Mouse (Mus musculus) kidney, postnatal 0 days (tissue): ENCODE results near the gene Trpm3. TPM values are rescaled to one million over a fixed set of nuclear protein-coding genes. Genes with fewer than 3 reads are reported as not detected.

Experiments
- ATAC-seq: fragments of 200-750 bp; cut with Nextera tagmentation; replicated peaks from 2 replicates; pipeline ENCODE4 v1.8.0; 2017; ENCODE audit warnings: low read depth, moderate number of reproducible peaks, moderate TSS enrichment, moderate library complexity; ENCODE audit not compliant: low FRiP score
- DNase-seq: peaks from one replicate; pipeline ENCODE4 v3.0.0-alpha.2; 2016; ENCODE audit warnings: low spot score
- H3K27ac ChIP-seq: fragments of 300-500 bp; sonication (generic); 2 replicates; pipeline ENCODE4 v1.5.1; 2014; ENCODE audit warnings: mild to moderate bottlenecking
- H3K27me3 ChIP-seq: fragments of 300-500 bp; sonication (generic); 2 replicates; pipeline ENCODE4 v1.6.1; 2014; ENCODE audit warnings: low read length, mixed read lengths; ENCODE audit not compliant: insufficient read depth
- H3K36me3 ChIP-seq: fragments of 300-500 bp; sonication (generic); 2 replicates; pipeline ENCODE4 v1.6.1; 2014; ENCODE audit warnings: low read length, mixed read lengths; ENCODE audit not compliant: insufficient read depth
- H3K4me1 ChIP-seq: fragments of 300-500 bp; sonication (generic); replicated peaks from 2 replicates; pipeline ENCODE4 v1.6.1; 2014; ENCODE audit warnings: antibody characterized with exemption, low read length, mixed read lengths; ENCODE audit not compliant: insufficient read depth
- H3K4me2 ChIP-seq: fragments of 300-500 bp; sonication (generic); 2 replicates; pipeline ENCODE4 v1.6.1; 2014; ENCODE audit warnings: mild to moderate bottlenecking, low read length, moderate library complexity, mixed read lengths
- H3K4me3 ChIP-seq: fragments of 300-500 bp; sonication (generic); replicated peaks from 2 replicates; pipeline ENCODE4 v1.5.1; 2014; ENCODE audit warnings: low read depth, low read length
- H3K9ac ChIP-seq: fragments of 300-500 bp; sonication (generic); 2 replicates; pipeline ENCODE4 v1.6.1; 2014; ENCODE audit warnings: low read depth, low read length
- H3K9me3 ChIP-seq: fragments of 300-500 bp; sonication (generic); replicated peaks from 2 replicates; pipeline ENCODE4 v1.6.1; 2016; ENCODE audit warnings: low read length, inconsistent platforms, mixed read lengths
- CTCF ChIP-seq: IDR thresholded peaks from 2 replicates; pipeline ENCODE4 v1.5.1; 2016; ENCODE audit warnings: antibody characterized with exemption, low read depth, mild to moderate bottlenecking, moderate library complexity
- WGBS: fragments of 180-500 bp; shearing (Covaris S2); extraction: QIAGEN DNeasy Blood & Tissue Kit; methylation state at CpG from one replicate; pipeline ENCODE4 v1.1.7; 2014; 5-methylcytosine and 5-hydroxymethylcytosine counted together
- polyA plus RNA-seq: library from polyadenylated mRNA; unstranded; fragments of >200 nt; fragmentation: Nextera tagmentation; extraction: Ambion mirVana; gene quantifications from 2 replicates; pipeline ENCODE4 v1.2.1, GENCODE M21; 2015

Gene Trpm3
- polyA plus RNA-seq, 1 experiment from 2014 or later: 2.1 TPM

DNA sequence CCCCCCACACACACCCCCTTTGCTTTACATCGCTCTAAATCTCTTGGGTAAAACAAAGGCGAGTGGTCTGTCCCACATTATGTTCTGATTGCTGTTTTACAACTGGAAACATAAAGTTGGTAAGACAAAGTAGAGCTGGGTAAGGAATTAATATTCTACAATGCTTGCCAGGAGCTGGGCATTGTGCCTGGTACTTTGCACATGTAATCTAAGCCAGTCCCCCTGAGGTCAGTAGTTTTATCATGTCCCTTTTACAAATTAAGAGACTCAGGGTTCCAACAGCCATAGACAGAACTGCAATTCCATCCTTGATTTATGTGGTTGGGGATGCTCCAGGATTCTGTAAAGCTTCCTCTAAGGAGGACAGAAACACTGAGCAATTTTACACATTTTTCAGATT lies 591.0 kb downstream of the Trpm3 start:
- no peaks in the 10 kb centered on the region for H3K4me1 ChIP-seq
- no peak overlapping the region for H3K4me2 ChIP-seq
- no peak overlapping the region for H3K27ac ChIP-seq
- peak; percentile 8 for DNase-seq
- H3K36me3 ChIP-seq: no peaks in the 10 kb centered on the region
- ATAC-seq: no peak
- no peaks in the 10 kb centered on the region for H3K9me3 ChIP-seq
- WGBS: 73% methylated on average over 2 of the region's 2 CpGs
- H3K9ac ChIP-seq: no peak overlapping the region
- no peak for TF ChIP-seq CTCF
- H3K27me3 ChIP-seq: no peaks in the 10 kb centered on the region
- no peak overlapping the region for H3K4me3 ChIP-seq

DNA sequence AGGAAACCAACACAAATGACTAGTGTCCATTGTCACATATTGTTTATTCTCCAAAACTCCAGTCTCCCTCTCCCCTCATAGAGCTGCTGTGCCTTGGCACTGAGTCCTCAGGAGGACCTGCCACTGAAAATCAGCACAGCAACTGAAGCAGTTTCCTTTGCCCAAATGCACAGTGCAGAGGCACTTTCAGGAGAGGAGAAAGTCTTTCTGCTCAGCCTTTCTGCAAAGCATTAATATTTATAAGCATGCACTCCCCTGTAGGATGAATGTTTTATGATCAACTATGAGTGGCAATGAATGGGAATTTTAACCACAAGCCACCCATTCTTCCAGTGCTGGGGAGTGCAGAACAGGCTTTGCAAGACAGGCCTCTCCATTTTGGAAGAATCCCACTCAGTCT lies 592.1 kb downstream of the Trpm3 start:
- no peak for TF ChIP-seq CTCF
- Histone ChIP-seq H3K4me3 (no peak overlapping the region), H3K4me1 (no peaks in the 10 kb centered on the region), H3K27me3 (no peaks in the 10 kb centered on the region), H3K27ac (no peak overlapping the region), H3K4me2 (no peak overlapping the region), H3K9ac (no peak overlapping the region), H3K36me3 (no peaks in the 10 kb centered on the region), H3K9me3 (no peaks in the 10 kb centered on the region)
- ATAC-seq (no peak), DNase-seq (no peak)

DNA sequence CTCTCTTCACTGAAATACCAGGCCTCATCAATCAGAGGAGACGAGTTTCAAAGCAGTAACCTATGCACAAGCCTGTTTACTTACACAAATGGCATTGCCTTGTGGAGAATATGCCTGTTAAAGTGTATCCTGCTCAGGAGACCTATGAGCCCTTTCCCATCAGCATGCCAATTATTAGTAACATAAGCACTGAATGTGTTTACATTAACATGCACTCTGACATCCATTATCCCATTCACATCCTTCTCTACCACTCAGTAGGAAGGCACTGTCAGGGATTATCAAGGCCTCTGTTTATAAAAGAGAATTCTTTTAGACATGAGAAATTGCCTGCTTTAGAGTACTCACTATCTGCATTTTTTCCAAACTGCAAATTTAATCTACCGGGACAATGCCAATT lies 598.0 kb downstream of the Trpm3 start:
- H3K9me3 ChIP-seq: no peaks in the 10 kb centered on the region
- DNase-seq: no peak
- H3K9ac ChIP-seq: no peak overlapping the region
- H3K27me3 ChIP-seq: no peaks in the 10 kb centered on the region
- no peak overlapping the region for H3K4me3 ChIP-seq
- H3K36me3 ChIP-seq: no peaks in the 10 kb centered on the region
- no peak overlapping the region for H3K4me2 ChIP-seq
- no peaks in the 10 kb centered on the region for H3K4me1 ChIP-seq
- no peak for ATAC-seq
- no peak overlapping the region for H3K27ac ChIP-seq
- 49% methylated on average over 2 of the region's 2 CpGs for WGBS
- TF ChIP-seq CTCF: no peak

DNA sequence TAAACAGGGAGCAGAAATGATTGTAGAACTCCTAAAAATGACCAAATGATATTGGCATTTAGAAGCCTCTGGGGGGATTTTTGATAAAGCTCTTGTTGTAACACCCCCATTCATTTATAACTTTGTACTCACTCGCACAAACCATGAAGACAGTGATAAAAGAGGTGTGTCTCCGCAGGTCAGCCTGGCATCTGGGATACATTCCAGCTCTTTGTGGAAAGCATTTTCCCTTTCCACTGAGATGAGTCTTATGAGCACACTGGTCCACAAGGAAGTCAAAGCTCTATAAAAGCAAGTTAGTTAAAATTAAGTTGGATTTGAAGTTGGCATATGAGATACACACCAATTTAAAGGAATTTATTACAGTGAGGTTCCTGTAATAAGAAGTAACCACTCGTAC lies 600.4 kb downstream of the Trpm3 start:
- no peak for TF ChIP-seq CTCF
- ATAC-seq (no peak), DNase-seq (no peak)
- Histone ChIP-seq H3K4me3 (no peak overlapping the region), H3K9me3 (no peaks in the 10 kb centered on the region), H3K4me2 (no peak overlapping the region), H3K36me3 (no peaks in the 10 kb centered on the region), H3K9ac (no peak overlapping the region), H3K27ac (no peak overlapping the region), H3K27me3 (no peaks in the 10 kb centered on the region), H3K4me1 (no peaks in the 10 kb centered on the region)
- 81% methylated on average over 3 of the region's 3 CpGs for WGBS

DNA sequence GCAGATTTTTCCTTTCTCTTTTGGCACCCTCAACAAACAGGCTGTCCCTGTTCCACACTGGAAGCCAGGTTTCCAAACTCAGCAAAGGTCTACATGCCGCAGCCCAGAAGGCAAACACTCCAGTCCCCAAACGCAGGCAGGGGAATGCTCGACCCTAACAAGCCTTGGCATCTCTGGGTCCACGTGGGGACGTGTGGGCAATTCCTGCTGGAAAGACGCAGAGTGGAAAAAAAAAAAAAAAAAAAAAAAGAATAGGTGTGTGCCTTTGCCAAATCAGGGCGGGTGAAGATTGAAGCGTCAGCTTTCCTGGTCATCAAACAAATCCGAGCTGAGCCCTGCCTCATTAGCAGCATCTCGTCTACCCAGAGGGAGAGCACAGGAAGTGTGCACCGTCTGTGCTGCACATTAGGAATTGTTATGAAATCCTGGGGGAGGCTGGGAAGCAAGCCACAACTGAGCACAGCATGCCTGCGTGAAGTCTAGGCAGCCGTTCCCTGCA lies 614.5 kb downstream of the Trpm3 start:
- Histone ChIP-seq H3K27me3 (no peaks in the 10 kb centered on the region), H3K27ac (no peak overlapping the region), H3K4me3 (no peak overlapping the region), H3K9ac (no peak overlapping the region), H3K36me3 (no peaks in the 10 kb centered on the region), H3K4me2 (no peak overlapping the region), H3K9me3 (no peaks in the 10 kb centered on the region), H3K4me1 (no peaks in the 10 kb centered on the region)
- ATAC-seq: no peak
- TF ChIP-seq CTCF: no peak
- WGBS: 32% methylated on average over 13 of the region's 13 CpGs
- no peak for DNase-seq

DNA sequence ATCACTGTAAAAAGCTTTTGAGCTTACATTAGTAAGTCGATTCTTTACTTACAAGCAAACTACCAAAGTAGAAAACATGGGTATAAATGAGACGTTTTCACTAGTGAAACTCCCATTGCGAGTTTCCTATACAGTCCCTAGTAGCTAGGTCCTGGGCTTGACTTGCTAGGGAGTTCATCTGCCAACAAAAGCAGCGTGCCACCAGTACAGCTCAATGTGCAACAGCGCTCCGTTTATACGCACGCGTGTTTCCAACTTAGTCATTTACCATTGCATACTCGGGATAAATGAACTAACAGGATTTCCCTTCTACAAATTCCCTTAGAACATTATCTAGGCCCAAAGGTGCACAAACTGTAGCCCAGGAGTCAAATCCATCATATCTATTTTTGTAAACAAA lies 615.2 kb downstream of the Trpm3 start:
- TF ChIP-seq CTCF: no peak
- Histone ChIP-seq H3K9me3 (no peaks in the 10 kb centered on the region), H3K4me1 (no peaks in the 10 kb centered on the region), H3K4me2 (no peak overlapping the region), H3K36me3 (no peaks in the 10 kb centered on the region), H3K9ac (no peak overlapping the region), H3K27ac (no peak overlapping the region), H3K4me3 (no peak overlapping the region), H3K27me3 (no peaks in the 10 kb centered on the region)
- ATAC-seq: no peak
- no peak for DNase-seq
- WGBS: 85% methylated on average over 10 of the region's 10 CpGs

DNA sequence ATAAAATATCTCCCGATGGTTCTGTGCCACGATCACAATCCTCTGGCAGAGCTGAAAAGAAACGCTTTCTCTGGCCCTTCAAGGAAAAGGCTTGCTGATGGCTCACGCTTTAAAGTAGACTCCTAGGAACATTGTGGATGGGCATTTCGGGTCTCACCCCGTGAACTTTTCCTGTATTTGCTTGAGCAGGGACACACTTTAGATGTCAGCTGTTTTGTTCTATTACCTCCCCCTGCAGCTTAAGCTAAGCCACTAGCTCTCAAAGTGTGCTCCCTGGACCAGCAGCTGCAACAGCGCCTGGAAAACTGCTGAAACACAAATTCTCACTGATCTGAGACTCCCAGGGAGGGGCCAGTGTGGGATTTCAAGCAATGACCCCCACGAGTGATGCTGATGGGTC lies 615.7 kb downstream of the Trpm3 start:
- H3K27me3 ChIP-seq: no peaks in the 10 kb centered on the region
- H3K4me2 ChIP-seq: no peak overlapping the region
- H3K4me3 ChIP-seq: no peak overlapping the region
- H3K27ac ChIP-seq: no peak overlapping the region
- TF ChIP-seq CTCF: no peak
- H3K4me1 ChIP-seq: no peaks in the 10 kb centered on the region
- H3K9me3 ChIP-seq: no peaks in the 10 kb centered on the region
- ATAC-seq: no peak
- no peak overlapping the region for H3K9ac ChIP-seq
- 74% methylated on average over 8 of the region's 8 CpGs for WGBS
- no peak for DNase-seq
- no peaks in the 10 kb centered on the region for H3K36me3 ChIP-seq
